Mouse (Mus musculus) thymus, adult 2 months (tissue): Measurements from ENCODE around the gene AI837181.

Source experiments
- CTCF ChIP-seq: fragments of 200-500 bp; IDR thresholded peaks from 2 replicates; pipeline ENCODE4 v1.5.1; 2012; ENCODE audit warnings: mild to moderate bottlenecking, control low read depth, low read length, moderate library complexity, borderline replicate concordance; ENCODE audit not compliant: control insufficient read depth, poor library complexity, insufficient read depth; ENCODE audit errors: extremely low read depth
- POLR2A ChIP-seq: fragments of 200-500 bp; IDR thresholded peaks from 2 replicates; pipeline ENCODE4 v1.6.1; 2012; ENCODE audit warnings: mild to moderate bottlenecking, low read length, control low read depth, moderate library complexity; ENCODE audit not compliant: control insufficient read depth, poor library complexity, insufficient read depth; ENCODE audit errors: extremely low read depth

- TF ChIP-seq CTCF (no peak), POLR2A (peak; percentile 61)
These were observed at the start of gene AI837181, which contains the start of gene Drap1 for GRCm38 (mm10) chr19:5424782-5425741.
